Mouse (Mus musculus): ENCODE results near the gene 2210408I21Rik.

DNA sequence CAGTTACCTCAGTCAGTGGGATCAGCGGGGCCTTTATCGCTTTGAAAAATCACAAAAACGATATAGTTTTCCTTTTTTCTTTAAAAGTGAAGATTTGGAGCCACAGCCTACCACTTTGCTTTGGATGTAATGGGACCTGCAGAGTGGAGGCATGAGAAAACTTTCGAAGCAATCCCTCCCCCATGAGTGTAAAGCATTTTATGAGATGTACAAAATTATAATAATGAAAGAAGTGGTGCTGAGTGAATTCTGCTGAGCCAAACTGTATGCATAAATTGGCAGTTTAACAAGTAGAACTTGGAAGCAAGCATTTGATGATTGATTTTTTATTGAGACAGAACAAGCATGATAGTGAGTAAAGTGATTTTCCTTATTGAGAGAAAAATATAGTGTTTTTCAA lies 250.7 kb downstream of the 2210408I21Rik start:
- TF ChIP-seq CTCF (IDR thresholded peaks at IDR 0.05; ENCODE audit: borderline replicate concordance, insufficient read depth, low read length) (no peak), POLR2A (IDR thresholded peaks at IDR 0.05; ENCODE audit: low read depth, low read length) (no peak)

All from embryonic fibroblast, embryonic 13.5 days (primary cell).